Mouse (Mus musculus) embryonic facial prominence, embryonic 14.5 days (tissue): Measurements from ENCODE around the gene Nim1k. TPM values are rescaled to one million over a fixed set of nuclear protein-coding genes. Genes with fewer than 3 reads are reported as not detected.
A peak's percentile ranks its signal among the peaks of the same experiment; 100 is the strongest.
"Not testable (repeated sequence)": the region's sequence is repeated elsewhere in the genome, so short reads cannot be mapped to it uniquely, and the experiment has no call there.

ENCODE experiments used
- ATAC-seq: fragments of 200-750 bp; cut with Nextera tagmentation; 2 replicates; pipeline ENCODE4 v1.8.0; 2017; ENCODE audit warnings: low read depth, moderate number of reproducible peaks, moderate TSS enrichment
- DNase-seq: peaks from one replicate; pipeline ENCODE4 v3.0.0-alpha.2; 2015; ENCODE audit warnings: low spot score
- H3K27ac ChIP-seq: fragments of 300-500 bp; sonication (generic); replicated peaks from 2 replicates; pipeline ENCODE4 v1.5.1; 2014; ENCODE audit warnings: low read depth, mild to moderate bottlenecking, low read length, moderate library complexity
- H3K27me3 ChIP-seq: fragments of 300-500 bp; sonication (generic); replicated peaks from 2 replicates; pipeline ENCODE4 v1.6.1; 2014; ENCODE audit warnings: low read length; ENCODE audit not compliant: control insufficient read depth, insufficient read depth
- H3K36me3 ChIP-seq: fragments of 300-500 bp; sonication (generic); 2 replicates; pipeline ENCODE4 v1.6.1; 2014; ENCODE audit warnings: low read length, mixed read lengths; ENCODE audit not compliant: control insufficient read depth, insufficient read depth
- H3K4me1 ChIP-seq: fragments of 300-500 bp; sonication (generic); 2 replicates; pipeline ENCODE4 v1.6.1; 2014; ENCODE audit warnings: antibody characterized with exemption, low read length; ENCODE audit not compliant: control insufficient read depth, insufficient read depth
- H3K4me2 ChIP-seq: fragments of 300-500 bp; sonication (generic); 2 replicates; pipeline ENCODE4 v1.6.1; 2014; ENCODE audit warnings: low read depth, mild to moderate bottlenecking, low read length, moderate library complexity, mixed read lengths
- H3K4me3 ChIP-seq: fragments of 300-500 bp; sonication (generic); 2 replicates; pipeline ENCODE4 v1.5.1; 2014; ENCODE audit warnings: low read depth, mild to moderate bottlenecking, low read length
- H3K9ac ChIP-seq: fragments of 300-500 bp; sonication (generic); 2 replicates; pipeline ENCODE4 v1.6.1; 2014; ENCODE audit warnings: low read depth, mild to moderate bottlenecking, low read length, moderate library complexity, mixed read lengths
- H3K9me3 ChIP-seq: fragments of 300-500 bp; sonication (generic); 2 replicates; pipeline ENCODE4 v1.6.1; 2016; ENCODE audit warnings: low read length; ENCODE audit not compliant: control insufficient read depth
- WGBS: fragments of 180-500 bp; shearing (Covaris S2); extraction: QIAGEN DNeasy Blood & Tissue Kit; methylation state at CpG from one replicate; pipeline ENCODE4 v1.1.7; 2014; 5-methylcytosine and 5-hydroxymethylcytosine counted together
- polyA plus RNA-seq: library from polyadenylated mRNA; unstranded; fragments of >200 nt; fragmentation: Nextera tagmentation; extraction: Ambion mirVana; gene quantifications from 2 replicates; pipeline ENCODE4 v1.2.1, GENCODE M21; 2014

Gene Nim1k
- polyA plus RNA-seq, 1 experiment from 2014 or later, result 2.3 TPM

GRCm38 (mm10) chr13:119690039-119690728 lies 65.5 kb downstream of the Nim1k start, which contains the start of gene Hmgcs1:
Hmgcs1 (plus strand) TSS chr13:119690379.
- peak within 1 kb of the TSS; percentile 92 for H3K9ac ChIP-seq
- DNase-seq, result peak; percentile 100
- peak within 1 kb of the TSS; percentile 84 for H3K4me2 ChIP-seq
- no peaks in the 10 kb centered on the region for H3K9me3 ChIP-seq
- peak; percentile 99 for ATAC-seq
- under 1% methylated on average over 49 of the region's 59 CpGs for WGBS
- 0 out of 2 replicates have a peak, but pooled peaks cover 3% of the 10 kb centered on the region for H3K36me3 ChIP-seq
- H3K27me3 ChIP-seq, result no peaks in the 10 kb centered on the region
- peak within 1 kb of the TSS; percentile 96 for H3K27ac ChIP-seq
- peaks cover 9% of the 10 kb centered on the region for H3K4me1 ChIP-seq
- peak within 1 kb of the TSS; percentile 78 for H3K4me3 ChIP-seq

- H3K4me1 ChIP-seq, result peaks cover 5% of the 10 kb centered on the region; the same call in 1 of the 2 replicates
- ATAC-seq (no peak), DNase-seq (no peak)
- no peaks in the 10 kb centered on the region for H3K36me3 ChIP-seq
- 8% methylated on average over 5 of the region's 5 CpGs for WGBS
- peak overlapping the region; percentile 78 for H3K4me3 ChIP-seq
- peak overlapping the region; percentile 45; the same call in 1 of the 2 replicates for H3K9ac ChIP-seq
- H3K27ac ChIP-seq, result peak overlapping the region; percentile 80
- H3K4me2 ChIP-seq, result peak overlapping the region; percentile 54
- no peaks in the 10 kb centered on the region for H3K27me3 ChIP-seq
- H3K9me3 ChIP-seq, result no peaks in the 10 kb centered on the region
Observed at GRCm38 (mm10) chr13:119689709-119690038, 66.0 kb downstream of the Nim1k start.

GRCm38 (mm10) chr13:119684416-119685177 lies 71.1 kb downstream of the Nim1k start:
- peaks cover 3% of the 10 kb centered on the region; the same call in 1 of the 2 replicates for H3K4me1 ChIP-seq
- H3K9me3 ChIP-seq, result no peaks in the 10 kb centered on the region
- no peak overlapping the region for H3K9ac ChIP-seq
- H3K4me2 ChIP-seq, result no peak overlapping the region
- H3K27ac ChIP-seq, result no peak overlapping the region
- DNase-seq, result no peak
- no peak overlapping the region for H3K4me3 ChIP-seq
- ATAC-seq, result no peak
- H3K36me3 ChIP-seq, result no peaks in the 10 kb centered on the region
- H3K27me3 ChIP-seq, result no peaks in the 10 kb centered on the region
- 54% methylated on average over 11 of the region's 11 CpGs for WGBS

- 68% methylated on average over 3 of the region's 3 CpGs for whole genome bisulfite sequencing
- Histone ChIP-seq H3K9me3 (no peaks in the 10 kb centered on the region), H3K9ac (no peak overlapping the region), H3K27me3 (no peaks in the 10 kb centered on the region), H3K4me2 (no peak overlapping the region), H3K36me3 (no peaks in the 10 kb centered on the region), H3K27ac (no peak overlapping the region), H3K4me1 (peaks cover 3% of the 10 kb centered on the region; the same call in 1 of the 2 replicates), H3K4me3 (no peak overlapping the region)
- no peak for ATAC-seq
- no peak for DNase-seq
Observed at GRCm38 (mm10) chr13:119681161-119681560, 74.5 kb downstream of the Nim1k start.

GRCm38 (mm10) chr13:119679721-119680120 lies 76.0 kb downstream of the Nim1k start:
- H3K27ac ChIP-seq, result no peak overlapping the region
- no peak for DNase-seq
- H3K27me3 ChIP-seq, result no peaks in the 10 kb centered on the region
- 68% methylated on average over 2 of the region's 2 CpGs for WGBS
- ATAC-seq, result no peak
- no peaks in the 10 kb centered on the region for H3K9me3 ChIP-seq
- H3K4me1 ChIP-seq, result peaks cover 3% of the 10 kb centered on the region; the same call in 1 of the 2 replicates
- no peak overlapping the region for H3K4me3 ChIP-seq
- no peak overlapping the region for H3K9ac ChIP-seq
- no peak overlapping the region for H3K4me2 ChIP-seq
- H3K36me3 ChIP-seq, result no peaks in the 10 kb centered on the region

- H3K27me3 ChIP-seq, result no peaks in the 10 kb centered on the region
- H3K9me3 ChIP-seq, result no peaks in the 10 kb centered on the region
- ATAC-seq (no peak), DNase-seq (peak; percentile 16)
- no peaks in the 10 kb centered on the region for H3K36me3 ChIP-seq
- H3K4me1 ChIP-seq, result no peaks in the 10 kb centered on the region
- H3K4me3 ChIP-seq, result no peak overlapping the region
- no peak overlapping the region for H3K4me2 ChIP-seq
- H3K9ac ChIP-seq, result no peak overlapping the region
- 39% methylated on average over 8 of the region's 8 CpGs for whole genome bisulfite sequencing
- no peak overlapping the region for H3K27ac ChIP-seq
Observed at GRCm38 (mm10) chr13:119678794-119679193, 76.9 kb downstream of the Nim1k start.

- ATAC-seq, DNase-seq: not testable (repeated sequence)
- whole genome bisulfite sequencing, result 53% methylated on average over 4 of the region's 9 CpGs
Observed at GRCm38 (mm10) chr13:119661420-119661819, 94.3 kb downstream of the Nim1k start.

More at GRCm38 (mm10) chr13:119661420-119661819, 94.3 kb downstream of the Nim1k start:
- H3K36me3 ChIP-seq, H3K4me1 ChIP-seq, H3K9me3 ChIP-seq, H3K4me2 ChIP-seq, H3K9ac ChIP-seq, H3K27ac ChIP-seq, H3K4me3 ChIP-seq, H3K27me3 ChIP-seq: not testable (repeated sequence)
